Mouse (Mus musculus) intestine, postnatal 0 days (tissue): ENCODE measurements at regions not wholly inside any gene's neighbourhood (a gene's known extent, or its start where the extent isn't known, plus 50 kb on each side); places are given as distances from the start of the nearest gene placed in this dataset.

Experiments used
- ATAC-seq: fragments of 200-750 bp; cut with Nextera tagmentation; 2 replicates; pipeline ENCODE4 v1.8.0; 2017; ENCODE audit warnings: mild to moderate bottlenecking, moderate TSS enrichment, moderate library complexity
- H3K27ac ChIP-seq: fragments of 300-500 bp; sonication (generic); 2 replicates; pipeline ENCODE4 v1.5.1; 2014; ENCODE audit warnings: mild to moderate bottlenecking, low read depth, low read length, moderate library complexity
- H3K27me3 ChIP-seq: fragments of 300-500 bp; sonication (generic); replicated peaks from 2 replicates; pipeline ENCODE4 v1.6.1; 2014; ENCODE audit warnings: low read length, mixed read lengths; ENCODE audit not compliant: control insufficient read depth, insufficient read depth
- H3K36me3 ChIP-seq: fragments of 300-500 bp; sonication (generic); 2 replicates; pipeline ENCODE4 v1.6.1; 2014; ENCODE audit warnings: mild to moderate bottlenecking, moderate library complexity; ENCODE audit not compliant: control insufficient read depth, insufficient read depth
- H3K4me1 ChIP-seq: fragments of 300-500 bp; sonication (generic); replicated peaks from 2 replicates; pipeline ENCODE4 v1.6.1; 2014; ENCODE audit warnings: antibody characterized with exemption, low read length, mixed read lengths; ENCODE audit not compliant: control insufficient read depth, insufficient read depth
- H3K4me2 ChIP-seq: fragments of 300-500 bp; sonication (generic); replicated peaks from 2 replicates; pipeline ENCODE4 v1.6.1; 2014; ENCODE audit warnings: low read depth, mild to moderate bottlenecking, moderate library complexity
- H3K4me3 ChIP-seq: fragments of 300-500 bp; sonication (generic); 2 replicates; pipeline ENCODE4 v1.5.1; 2014; ENCODE audit warnings: low read depth, low read length
- H3K9ac ChIP-seq: fragments of 300-500 bp; sonication (generic); 2 replicates; pipeline ENCODE4 v1.6.1; 2014; ENCODE audit warnings: mild to moderate bottlenecking, low read depth, low read length
- H3K9me3 ChIP-seq: fragments of 300-500 bp; sonication (generic); 2 replicates; pipeline ENCODE4 v1.6.1; 2016; ENCODE audit warnings: mixed run types; ENCODE audit not compliant: control insufficient read depth
- CTCF ChIP-seq: sonication (generic); IDR thresholded peaks from 2 replicates; pipeline ENCODE4 v1.5.1; 2016; ENCODE audit warnings: low read depth, mild to moderate bottlenecking, control low read depth, antibody characterized with exemption, moderate library complexity
- WGBS: fragments of 180-500 bp; shearing (Covaris S2); extraction: QIAGEN DNeasy Blood & Tissue Kit; methylation state at CpG from one replicate; pipeline ENCODE4 v1.1.7; 2014; 5-methylcytosine and 5-hydroxymethylcytosine counted together

DNA sequence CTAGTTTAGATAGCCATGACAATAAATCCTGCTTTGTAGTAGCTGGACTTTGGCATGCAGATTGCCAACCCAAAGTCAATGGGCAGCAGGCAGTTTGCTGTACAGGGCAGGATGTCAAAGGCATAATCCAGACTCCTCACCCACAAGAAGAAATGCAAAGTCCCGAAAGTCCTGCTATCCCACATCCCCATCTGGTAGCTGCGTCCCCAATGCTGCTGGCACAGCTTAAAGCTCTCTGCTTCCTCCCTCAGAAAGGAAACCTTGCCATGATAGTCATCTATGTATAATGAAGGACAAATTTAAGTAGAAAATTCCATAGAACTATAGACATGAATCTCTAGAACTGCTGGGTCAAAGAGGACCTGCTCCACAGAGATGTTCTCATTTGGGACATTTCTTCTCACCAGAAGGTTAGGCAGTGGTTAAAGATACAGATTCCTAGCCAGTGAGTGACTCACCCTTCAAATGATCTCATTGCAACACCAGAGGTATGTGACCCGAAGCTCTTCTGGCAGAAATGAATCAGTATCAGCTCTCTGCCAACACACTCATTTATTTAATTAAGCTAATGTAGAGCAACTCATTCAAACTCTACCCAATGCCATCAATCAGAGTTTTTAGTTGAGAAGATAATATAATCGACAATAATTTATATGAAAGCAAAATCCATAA is 217.3 kb upstream of the Tusc1 start:
- no peak for TF ChIP-seq CTCF
- 65% methylated on average over 4 of the region's 4 CpGs for WGBS
- Histone ChIP-seq H3K4me2 (no peak overlapping the region), H3K36me3 (no peaks in the 10 kb centered on the region), H3K27ac (no peak overlapping the region), H3K9ac (no peak overlapping the region), H3K27me3 (no peaks in the 10 kb centered on the region), H3K4me3 (no peak overlapping the region), H3K9me3 (no peaks in the 10 kb centered on the region), H3K4me1 (no peaks in the 10 kb centered on the region)
- ATAC-seq: no peak

DNA sequence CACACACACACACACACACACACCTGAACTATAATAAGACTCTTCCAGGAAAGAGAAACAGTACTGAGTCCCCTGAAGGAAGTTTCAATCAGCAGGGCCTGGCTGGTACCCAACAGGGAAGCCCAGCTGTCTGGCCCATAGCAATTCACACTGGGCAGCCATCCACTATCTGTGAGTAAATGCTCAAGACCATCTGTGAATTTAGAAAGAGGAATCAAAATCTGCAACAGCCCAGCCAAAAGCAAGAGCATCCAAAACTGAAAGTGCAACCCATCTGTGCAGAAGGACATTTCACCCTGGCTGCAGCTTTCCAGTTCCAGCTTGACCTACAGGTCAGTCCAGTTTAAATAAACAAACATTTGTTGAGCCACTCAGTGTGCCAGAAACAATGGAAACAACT is 215.8 kb upstream of the Tusc1 start:
- Histone ChIP-seq H3K36me3 (no peaks in the 10 kb centered on the region), H3K4me3 (no peak overlapping the region), H3K4me1 (no peaks in the 10 kb centered on the region), H3K9ac (no peak overlapping the region), H3K9me3 (no peaks in the 10 kb centered on the region), H3K4me2 (no peak overlapping the region), H3K27ac (no peak overlapping the region), H3K27me3 (no peaks in the 10 kb centered on the region)
- TF ChIP-seq CTCF: no peak
- ATAC-seq: no peak

DNA sequence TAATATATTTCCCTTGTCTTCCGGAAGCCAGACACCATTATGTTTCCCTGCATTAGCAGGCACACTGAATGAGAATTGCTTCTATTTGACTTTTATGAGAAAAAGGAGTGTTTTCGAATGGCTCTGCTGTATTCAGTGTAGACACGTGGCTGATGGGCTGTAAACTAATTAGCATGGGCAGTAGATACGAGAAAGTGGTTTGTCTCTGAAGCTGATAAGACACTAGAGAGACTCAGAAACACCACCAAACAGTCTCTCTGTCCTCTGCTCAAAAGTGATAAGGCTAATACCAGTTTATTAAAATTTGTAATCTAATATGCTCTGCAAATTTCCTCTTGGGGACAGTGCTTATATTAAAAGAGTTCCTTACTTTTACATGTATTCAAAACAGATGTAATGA is 205.3 kb upstream of the Tusc1 start:
- TF ChIP-seq CTCF: no peak
- Histone ChIP-seq H3K27ac (no peak overlapping the region), H3K4me3 (no peak overlapping the region), H3K4me1 (no peaks in the 10 kb centered on the region), H3K4me2 (no peak overlapping the region), H3K36me3 (no peaks in the 10 kb centered on the region), H3K9me3 (no peaks in the 10 kb centered on the region), H3K27me3 (no peaks in the 10 kb centered on the region), H3K9ac (no peak overlapping the region)
- no peak for ATAC-seq
- 42% methylated on average over 4 of the region's 4 CpGs for whole genome bisulfite sequencing

DNA sequence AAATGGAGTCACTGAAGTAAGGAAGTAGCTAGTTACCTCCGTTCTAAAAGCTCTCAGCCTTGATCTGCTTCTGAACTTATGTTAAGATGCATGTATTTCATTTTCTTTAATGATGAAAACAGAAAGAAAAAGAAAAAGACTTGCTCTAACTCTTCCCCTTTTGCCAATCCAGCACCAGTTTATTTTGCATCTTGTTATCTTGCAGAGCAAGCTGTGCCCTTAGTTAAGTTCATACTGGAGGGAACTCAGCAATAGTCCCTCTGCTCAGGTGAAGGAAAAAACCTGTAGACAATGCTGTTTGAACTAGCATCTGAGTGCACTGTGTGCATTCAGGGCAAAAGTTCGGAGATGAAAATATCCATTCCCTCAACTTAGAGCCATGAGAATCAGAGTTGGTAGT is 192.1 kb upstream of the Tusc1 start:
- Histone ChIP-seq H3K36me3 (no peaks in the 10 kb centered on the region), H3K4me3 (no peak overlapping the region), H3K9me3 (no peaks in the 10 kb centered on the region), H3K4me2 (no peak overlapping the region), H3K9ac (no peak overlapping the region), H3K27ac (no peak overlapping the region), H3K27me3 (no peaks in the 10 kb centered on the region), H3K4me1 (no peaks in the 10 kb centered on the region)
- no peak for ATAC-seq
- WGBS: 74% methylated on average over 2 of the region's 2 CpGs
- TF ChIP-seq CTCF: no peak

DNA sequence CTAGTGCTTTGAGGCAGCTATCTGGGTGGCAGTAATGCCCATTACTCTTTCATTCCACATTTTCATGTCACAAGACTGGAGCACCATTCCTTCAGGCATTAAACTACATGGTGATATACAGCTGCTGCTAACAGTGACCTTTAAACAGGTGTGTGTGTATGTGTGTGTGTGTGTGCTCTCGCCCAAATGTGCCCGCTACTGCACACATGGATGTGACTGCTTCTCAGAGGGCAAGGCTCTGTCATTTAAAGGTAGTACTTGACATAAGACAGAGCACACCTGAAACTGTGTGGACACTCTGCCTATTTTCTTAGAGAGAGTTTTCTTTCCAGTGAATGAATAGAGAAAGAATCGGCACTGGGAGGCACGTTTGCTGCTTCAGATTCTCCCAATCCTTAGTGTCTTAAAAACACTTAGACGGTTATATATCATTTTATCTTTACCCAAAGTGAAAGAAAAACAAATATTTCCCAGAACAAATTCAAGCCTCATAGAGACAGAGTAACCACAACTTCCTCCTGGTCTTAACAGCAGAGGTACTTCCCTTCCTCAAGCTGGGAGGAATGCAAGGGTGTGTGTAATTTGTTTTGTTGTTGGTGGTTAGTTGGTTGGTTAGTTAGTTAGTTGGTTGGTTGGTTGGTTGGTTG is 185.3 kb upstream of the Tusc1 start:
- no peaks in the 10 kb centered on the region for H3K27me3 ChIP-seq
- no peak overlapping the region for H3K4me3 ChIP-seq
- no peak for TF ChIP-seq CTCF
- H3K9ac ChIP-seq: no peak overlapping the region
- H3K4me2 ChIP-seq: no peak overlapping the region
- 73% methylated on average over 5 of the region's 5 CpGs for WGBS
- no peak for ATAC-seq
- H3K9me3 ChIP-seq: no peaks in the 10 kb centered on the region
- no peak overlapping the region; the same call in 1 of the 2 replicates for H3K27ac ChIP-seq
- no peaks in the 10 kb centered on the region for H3K4me1 ChIP-seq
- H3K36me3 ChIP-seq: no peaks in the 10 kb centered on the region

DNA sequence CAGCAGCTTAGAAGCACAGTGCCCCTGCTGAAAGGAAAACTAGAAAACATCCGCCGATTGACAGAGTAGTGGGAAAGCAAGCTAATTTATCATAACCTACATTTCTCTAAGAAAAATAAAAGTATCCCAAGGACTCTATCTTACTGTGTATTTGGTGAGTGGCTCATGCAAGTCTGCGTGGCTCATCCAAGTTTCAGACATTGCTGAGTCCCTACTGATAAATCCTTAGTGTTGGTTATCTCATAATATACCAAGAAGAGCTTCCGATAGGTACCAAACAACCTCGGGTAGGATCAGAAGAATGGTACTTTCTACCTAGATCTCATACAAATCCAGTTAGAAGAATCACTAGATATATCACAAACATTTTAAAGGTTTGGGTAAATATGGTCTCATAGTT is 183.6 kb upstream of the Tusc1 start:
- Histone ChIP-seq H3K36me3 (no peaks in the 10 kb centered on the region), H3K27ac (no peak overlapping the region), H3K9ac (no peak overlapping the region), H3K4me2 (no peak overlapping the region), H3K9me3 (no peaks in the 10 kb centered on the region), H3K27me3 (no peaks in the 10 kb centered on the region), H3K4me3 (no peak overlapping the region), H3K4me1 (no peaks in the 10 kb centered on the region)
- 91% methylated on average over 5 of the region's 5 CpGs for WGBS
- no peak for TF ChIP-seq CTCF
- no peak for ATAC-seq

DNA sequence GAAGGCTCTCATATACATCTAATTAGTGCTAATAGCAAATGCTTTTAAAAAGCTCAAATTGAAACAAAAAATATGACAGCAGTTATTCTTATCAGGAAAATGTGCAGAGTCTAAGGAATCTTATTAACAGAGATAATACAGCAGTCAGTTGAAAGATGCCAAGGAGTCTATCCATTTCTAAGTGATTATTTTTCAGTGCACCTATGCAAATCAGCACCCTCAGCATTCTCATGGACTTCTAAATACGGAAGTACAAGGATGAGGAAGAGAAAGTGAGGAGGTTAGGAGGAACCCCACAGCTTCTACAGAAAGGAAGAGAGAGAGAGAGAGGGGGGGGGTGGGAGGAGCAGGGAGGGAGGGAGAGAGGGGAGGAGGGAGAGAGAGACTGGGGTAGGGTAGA is 175.5 kb upstream of the Tusc1 start:
- Histone ChIP-seq H3K27ac (no peak overlapping the region), H3K9ac (no peak overlapping the region), H3K27me3 (no peaks in the 10 kb centered on the region), H3K9me3 (no peaks in the 10 kb centered on the region), H3K4me3 (no peak overlapping the region), H3K36me3 (no peaks in the 10 kb centered on the region), H3K4me1 (no peaks in the 10 kb centered on the region), H3K4me2 (no peak overlapping the region)
- no peak for TF ChIP-seq CTCF
- 35% methylated on average over 1 of the region's 1 CpGs for WGBS
- ATAC-seq: no peak
